Mouse (Mus musculus) midbrain, embryonic 11.5 days (tissue): Measurements from ENCODE around the gene Pip4k2b. TPM values are rescaled to one million over a fixed set of nuclear protein-coding genes. Genes with fewer than 3 reads are reported as not detected.
A peak's percentile ranks its signal among the peaks of the same experiment; 100 is the strongest.

Experiments
- ATAC-seq: fragments of 200-750 bp; cut with Nextera tagmentation; 2 replicates; pipeline ENCODE4 v1.8.0; 2017; ENCODE audit warnings: moderate TSS enrichment, moderate library complexity; ENCODE audit not compliant: low FRiP score
- DNase-seq: peaks from one replicate; pipeline ENCODE4 v3.0.0; 2015; ENCODE audit warnings: low spot score; ENCODE audit errors: missing footprints
- H3K27ac ChIP-seq: fragments of 300-500 bp; sonication (generic); 2 replicates; pipeline ENCODE4 v1.5.1; 2014; ENCODE audit warnings: low read depth, low read length
- H3K27me3 ChIP-seq: fragments of 300-500 bp; sonication (generic); 2 replicates; pipeline ENCODE4 v1.6.1; 2014; ENCODE audit warnings: mild to moderate bottlenecking, low read length, moderate library complexity, mixed read lengths; ENCODE audit not compliant: control insufficient read depth, insufficient read depth
- H3K36me3 ChIP-seq: fragments of 300-500 bp; sonication (generic); 2 replicates; pipeline ENCODE4 v1.6.1; 2014; ENCODE audit warnings: mild to moderate bottlenecking, low read length, moderate library complexity, mixed read lengths; ENCODE audit not compliant: control insufficient read depth, insufficient read depth
- H3K4me1 ChIP-seq: fragments of 300-500 bp; sonication (generic); 2 replicates; pipeline ENCODE4 v1.6.1; 2014; ENCODE audit warnings: low read length; ENCODE audit not compliant: control insufficient read depth, insufficient read depth
- H3K4me2 ChIP-seq: fragments of 300-500 bp; sonication (generic); 2 replicates; pipeline ENCODE4 v1.6.1; 2014; ENCODE audit warnings: mild to moderate bottlenecking, moderate library complexity
- H3K4me3 ChIP-seq: fragments of 300-500 bp; sonication (generic); 2 replicates; pipeline ENCODE4 v1.5.1; 2014; ENCODE audit warnings: low read depth, low read length
- H3K9ac ChIP-seq: fragments of 300-500 bp; sonication (generic); 2 replicates; pipeline ENCODE4 v1.6.1; 2014; ENCODE audit warnings: low read length
- H3K9me3 ChIP-seq: fragments of 300-500 bp; sonication (generic); 2 replicates; pipeline ENCODE4 v1.6.1; 2016; ENCODE audit warnings: low read length; ENCODE audit not compliant: control insufficient read depth
- WGBS: fragments of 180-500 bp; shearing (Covaris S2); extraction: QIAGEN DNeasy Blood & Tissue Kit; methylation state at CpG from one replicate; pipeline ENCODE4 v1.1.7; 2014; 5-methylcytosine and 5-hydroxymethylcytosine counted together
- polyA plus RNA-seq: library from polyadenylated mRNA; unstranded; fragments of >200 nt; fragmentation: Nextera tagmentation; extraction: Ambion mirVana; gene quantifications from 2 replicates; pipeline ENCODE4 v1.2.1, GENCODE M21; 2014

The Pip4k2b gene
- polyA plus RNA-seq, 1 experiment from 2014 or later: 2.4 TPM

DNA sequence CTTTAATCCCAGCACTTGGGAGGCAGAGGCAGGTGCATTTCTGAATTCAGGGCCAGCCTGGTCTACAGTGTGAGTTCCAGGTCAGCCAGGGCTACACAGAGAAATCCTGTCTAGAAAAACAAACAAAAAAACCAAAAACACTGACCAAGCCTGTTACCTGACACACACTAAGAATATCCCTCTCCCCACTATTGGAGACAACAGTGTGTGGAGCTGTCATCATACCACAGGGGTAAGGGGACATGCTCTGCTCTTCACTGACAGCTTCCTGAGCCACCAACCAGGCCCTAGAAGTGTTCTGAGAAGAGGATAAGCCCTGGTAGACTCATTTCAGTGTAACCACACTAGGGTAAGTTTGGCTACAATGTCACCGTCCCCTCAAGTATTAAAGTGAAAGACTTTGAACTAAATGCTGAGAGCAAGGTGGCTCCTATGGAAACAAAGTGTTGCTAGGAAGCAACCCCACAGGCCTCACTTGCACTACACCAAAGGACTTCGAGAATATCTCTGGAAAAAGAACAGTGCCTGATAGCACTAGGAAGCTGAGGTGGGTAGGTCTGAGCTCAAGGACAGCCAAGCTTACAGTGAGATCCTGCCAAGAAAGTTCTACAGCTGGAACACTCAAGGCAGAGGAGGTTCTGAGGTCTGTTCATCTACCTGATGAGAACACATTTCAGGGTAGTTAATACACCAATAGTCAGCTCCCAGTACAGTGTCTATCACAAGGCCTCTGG lies 35.6 kb upstream of the Pip4k2b start:
- H3K4me3 ChIP-seq: 0 out of 2 replicates have a peak overlapping the region, but pooled peaks have one; percentile 99
- H3K27ac ChIP-seq: no peak overlapping the region
- peak overlapping the region; percentile 83; the same call in 1 of the 2 replicates for H3K4me2 ChIP-seq
- no peak overlapping the region for H3K9ac ChIP-seq
- H3K4me1 ChIP-seq: peaks cover 8% of the 10 kb centered on the region
- no peaks in the 10 kb centered on the region for H3K9me3 ChIP-seq
- H3K36me3 ChIP-seq: peaks cover 22% of the 10 kb centered on the region
- peak; percentile 76 for DNase-seq
- ATAC-seq: no peak
- H3K27me3 ChIP-seq: no peaks in the 10 kb centered on the region
- 84% methylated on average over 2 of the region's 2 CpGs for WGBS

DNA sequence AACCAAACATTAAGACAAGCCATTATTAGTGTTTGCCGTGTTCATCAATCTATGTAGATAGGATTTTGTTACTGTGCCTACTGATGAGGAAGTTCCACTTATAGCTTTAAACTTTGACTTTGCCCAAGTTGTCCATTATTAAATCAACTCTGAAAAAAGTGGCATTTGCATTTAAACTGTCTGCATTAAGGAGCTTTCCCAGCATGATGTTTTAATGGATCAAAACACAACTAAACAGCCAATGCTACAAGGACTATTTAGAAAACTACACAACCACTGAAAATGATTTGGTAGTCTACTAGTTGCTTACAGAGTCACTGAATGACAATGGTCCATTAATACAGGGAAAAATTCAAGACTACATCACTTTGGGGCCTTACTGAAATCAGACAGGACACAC lies 34.4 kb upstream of the Pip4k2b start:
- Histone ChIP-seq H3K27me3 (no peaks in the 10 kb centered on the region), H3K36me3 (peaks cover 22% of the 10 kb centered on the region), H3K4me2 (no peak overlapping the region), H3K27ac (no peak overlapping the region), H3K9ac (no peak overlapping the region), H3K4me1 (peaks cover 8% of the 10 kb centered on the region), H3K9me3 (no peaks in the 10 kb centered on the region), H3K4me3 (no peak overlapping the region)
- no peak for ATAC-seq
- 100% methylated on average over 1 of the region's 1 CpGs for WGBS
- DNase-seq: no peak

DNA sequence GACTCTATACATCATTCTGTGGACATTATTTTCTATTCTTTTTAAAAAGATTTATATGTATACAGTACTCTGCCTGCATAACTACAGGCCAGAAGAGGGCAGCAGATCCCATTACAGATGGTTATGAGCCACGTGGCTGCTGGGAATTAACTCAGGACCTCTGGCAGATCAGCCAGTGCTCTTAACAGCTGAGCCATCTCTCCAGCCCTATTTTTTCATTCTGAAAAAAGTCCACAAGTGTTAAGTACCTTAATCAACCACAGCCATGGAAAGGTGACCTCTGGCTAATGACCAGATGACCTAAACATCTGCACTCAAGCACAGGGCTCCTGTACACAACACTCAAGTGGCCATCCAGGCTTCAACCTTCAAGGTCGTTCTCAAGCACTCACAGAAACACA lies 32.6 kb upstream of the Pip4k2b start:
- Histone ChIP-seq H3K9ac (no peak overlapping the region), H3K36me3 (peaks cover 22% of the 10 kb centered on the region)
- peak; percentile 81 for DNase-seq

DNA sequence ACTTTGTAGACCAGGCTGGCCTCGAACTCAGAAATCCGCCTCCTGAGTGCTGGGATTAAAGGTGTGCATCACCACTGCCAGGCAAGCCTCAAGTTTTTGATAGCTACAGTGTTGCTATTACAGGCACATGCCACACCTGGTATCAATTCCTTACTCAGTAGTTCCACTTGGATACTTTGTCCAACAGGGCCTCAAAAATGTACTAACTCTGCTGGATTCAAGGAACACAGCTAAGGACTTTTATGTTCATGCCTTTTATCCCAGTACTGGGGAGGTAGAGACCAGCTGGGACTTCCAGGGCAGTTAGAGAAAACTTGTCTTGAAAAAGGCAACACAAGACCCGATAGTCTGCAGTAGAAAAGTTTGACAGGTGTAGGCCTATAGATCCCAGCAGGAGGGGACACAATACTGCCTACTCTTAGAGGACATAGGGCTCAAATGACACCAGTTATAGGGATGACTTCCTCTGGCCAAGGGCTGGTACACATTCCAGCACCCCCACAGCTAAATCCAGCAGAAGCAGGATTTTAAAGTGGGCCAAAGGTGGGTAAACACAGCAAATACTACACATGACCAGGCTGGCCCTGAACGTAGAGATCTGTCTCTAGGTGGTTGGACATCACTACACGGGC lies 32.1 kb upstream of the Pip4k2b start:
- peak; percentile 86 for DNase-seq
- 62% methylated on average over 5 of the region's 5 CpGs for WGBS
- Histone ChIP-seq H3K9me3 (no peaks in the 10 kb centered on the region), H3K36me3 (peaks cover 22% of the 10 kb centered on the region), H3K4me2 (no peak overlapping the region), H3K9ac (no peak overlapping the region), H3K4me1 (peaks cover 8% of the 10 kb centered on the region), H3K27me3 (no peaks in the 10 kb centered on the region), H3K27ac (no peak overlapping the region), H3K4me3 (no peak overlapping the region)
- no peak for ATAC-seq

More for the DNA sequence above, 32.6 kb upstream of the Pip4k2b start:
- WGBS: 52% methylated on average over 2 of the region's 2 CpGs
- no peak overlapping the region for H3K4me2 ChIP-seq
- ATAC-seq: no peak
- H3K4me1 ChIP-seq: peaks cover 8% of the 10 kb centered on the region
- H3K4me3 ChIP-seq: no peak overlapping the region
- H3K27me3 ChIP-seq: no peaks in the 10 kb centered on the region
- H3K9me3 ChIP-seq: no peaks in the 10 kb centered on the region
- no peak overlapping the region for H3K27ac ChIP-seq

DNA sequence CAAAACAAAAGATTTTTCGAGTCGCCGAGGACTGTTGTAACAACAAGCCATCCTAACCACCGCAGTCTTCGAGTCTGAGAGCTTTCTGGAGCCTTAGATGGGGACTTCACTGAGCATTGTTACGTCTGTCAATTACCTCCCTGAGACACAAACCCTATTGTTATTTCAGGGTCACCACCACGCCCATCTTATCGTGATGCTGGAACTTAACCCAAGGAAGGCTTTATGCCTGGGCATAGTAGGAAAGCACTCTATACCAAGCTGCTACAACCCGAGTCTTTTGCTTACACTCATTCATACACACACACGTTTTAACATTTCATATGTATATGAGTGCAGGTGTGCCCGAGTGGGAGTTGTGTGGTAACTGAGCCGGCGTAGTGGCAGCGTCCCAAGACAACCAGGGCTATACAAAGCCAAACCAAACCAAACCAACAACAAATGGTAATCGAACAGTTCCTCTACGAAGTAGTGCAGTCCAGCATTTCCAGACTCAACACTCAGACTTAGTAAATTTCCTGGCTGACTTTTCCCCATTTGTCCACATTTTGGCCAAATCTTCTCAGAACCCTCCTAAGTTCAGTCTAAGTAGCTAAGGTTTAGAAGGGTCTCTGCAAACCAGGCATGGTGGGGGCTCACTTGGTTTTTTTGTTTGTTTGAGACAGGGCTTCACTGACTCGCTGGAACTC lies 31.4 kb upstream of the Pip4k2b start, which contains the start of gene 1700001P01Rik:
TSS of gene 1700001P01Rik (minus strand) at position 111 of the 689 bp plus-strand sequence.
- no peaks in the 10 kb centered on the region for H3K27me3 ChIP-seq
- DNase-seq (peak; percentile 84), ATAC-seq (no peak)
- no peaks in the 10 kb centered on the region for H3K9me3 ChIP-seq
- no peak within 1 kb of the TSS for H3K4me3 ChIP-seq
- no peak within 1 kb of the TSS for H3K4me2 ChIP-seq
- H3K9ac ChIP-seq: no peak within 1 kb of the TSS; the same call in 1 of the 2 replicates
- no peak within 1 kb of the TSS for H3K27ac ChIP-seq
- H3K4me1 ChIP-seq: peaks cover 4% of the 10 kb centered on the region
- 37% methylated on average over 17 of the region's 17 CpGs for WGBS
- H3K36me3 ChIP-seq: peaks cover 22% of the 10 kb centered on the region

DNA sequence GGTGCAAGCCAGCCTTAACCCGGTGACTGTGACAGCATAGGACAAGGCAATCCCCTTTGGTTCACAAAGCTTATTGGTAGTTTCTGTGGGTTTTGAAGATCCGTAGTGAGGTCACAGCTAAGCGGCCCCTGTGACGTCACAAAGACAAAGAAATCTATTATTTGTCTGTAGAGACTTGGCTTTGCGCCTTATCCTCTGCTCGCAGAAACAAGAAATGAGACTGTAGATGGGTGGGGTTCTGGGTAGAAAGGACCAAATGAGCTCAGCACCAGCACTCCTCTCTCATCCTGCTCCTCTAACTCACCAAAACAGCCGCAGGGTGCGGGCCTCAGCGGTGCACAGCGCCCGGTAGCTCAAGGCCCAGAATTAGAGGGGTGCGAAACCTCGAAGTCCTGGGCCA lies 30.7 kb upstream of the Pip4k2b start:
- no peak overlapping the region for H3K4me3 ChIP-seq
- no peaks in the 10 kb centered on the region for H3K27me3 ChIP-seq
- H3K27ac ChIP-seq: no peak overlapping the region
- no peak overlapping the region for H3K4me2 ChIP-seq
- H3K4me1 ChIP-seq: no peaks in the 10 kb centered on the region; the same call in 1 of the 2 replicates
- peaks cover 22% of the 10 kb centered on the region for H3K36me3 ChIP-seq
- peak; percentile 60 for DNase-seq
- ATAC-seq: no peak
- no peak overlapping the region for H3K9ac ChIP-seq
- no peaks in the 10 kb centered on the region for H3K9me3 ChIP-seq
- WGBS: 77% methylated on average over 13 of the region's 13 CpGs

DNA sequence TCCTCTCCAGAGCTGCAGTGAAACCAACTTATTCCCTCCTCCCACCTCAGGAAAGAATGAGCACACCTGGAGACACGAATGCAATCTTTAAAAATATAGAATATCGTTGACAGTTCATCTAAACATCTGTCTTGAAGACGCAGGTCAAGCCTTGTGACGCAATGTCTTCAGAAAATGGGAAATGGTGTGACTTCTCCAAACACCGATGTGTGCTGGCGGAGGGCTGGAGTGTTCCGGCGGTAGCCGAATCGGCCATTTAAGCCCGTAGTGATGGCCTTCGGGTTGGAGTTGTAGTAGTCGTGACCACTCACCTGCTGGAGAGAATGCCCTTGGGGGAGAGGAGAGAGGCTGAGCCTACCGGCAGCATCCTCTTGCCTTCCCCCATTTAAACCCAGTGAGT lies 26.9 kb upstream of the Pip4k2b start:
- Histone ChIP-seq H3K4me2 (no peak overlapping the region), H3K36me3 (peaks cover 2% of the 10 kb centered on the region; the same call in 1 of the 2 replicates), H3K4me1 (peaks cover 3% of the 10 kb centered on the region; the same call in 1 of the 2 replicates), H3K9me3 (no peaks in the 10 kb centered on the region), H3K4me3 (no peak overlapping the region), H3K9ac (no peak overlapping the region), H3K27me3 (no peaks in the 10 kb centered on the region), H3K27ac (no peak overlapping the region)
- ATAC-seq: no peak
- 82% methylated on average over 14 of the region's 14 CpGs for WGBS
- no peak for DNase-seq

DNA sequence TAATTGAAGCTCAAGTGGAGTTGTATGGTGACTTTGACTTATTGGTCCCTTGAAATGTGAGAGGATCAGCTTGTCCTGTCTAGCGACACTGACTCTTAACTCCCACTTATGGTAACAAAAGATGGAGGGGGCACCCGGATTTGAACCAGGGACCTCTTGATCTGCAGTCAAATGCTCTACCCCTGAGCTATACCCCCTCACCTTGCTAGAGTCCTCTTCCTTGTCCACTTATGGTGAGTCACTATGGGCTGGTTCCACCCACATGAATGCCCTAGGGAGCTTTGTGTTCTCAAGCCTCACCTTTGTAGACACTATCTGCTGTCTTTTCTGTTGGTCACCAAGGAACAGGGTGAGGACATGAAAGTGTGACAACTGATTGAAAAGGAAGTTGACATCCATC lies 25.2 kb upstream of the Pip4k2b start:
- Histone ChIP-seq H3K4me1 (peaks cover 12% of the 10 kb centered on the region), H3K4me3 (no peak overlapping the region), H3K27ac (no peak overlapping the region), H3K36me3 (no peaks in the 10 kb centered on the region), H3K9me3 (no peaks in the 10 kb centered on the region), H3K9ac (no peak overlapping the region), H3K27me3 (no peaks in the 10 kb centered on the region), H3K4me2 (no peak overlapping the region)
- DNase-seq (peak; percentile 49), ATAC-seq (no peak)
- WGBS: 56% methylated on average over 2 of the region's 2 CpGs
